Mouse (Mus musculus) embryonic stem cell, embryonic (primary cell): ENCODE data around the gene Rimbp2.

Source experiments
- CTCF ChIA-PET, 4 experiments: fragments of 300-600 bp in 2 of 4; fragments of 350-600 bp in 2 of 4; sonication (Branson Sonifier 250); formaldehyde crosslinking; loops; one replicate each; lab custom pipeline; 2022; ENCODE audit warnings: inconsistent platforms in 2 of 4; lab: Charles Lee
- POLR2A ChIA-PET, 4 experiments: fragments of 300-600 bp in 2 of 4; fragments of 350-600 bp in 2 of 4; sonication (Branson Sonifier 250); formaldehyde crosslinking; loops; one replicate each; lab custom pipeline; 2022; ENCODE audit warnings: antibody characterized with exemption in 4 of 4, inconsistent platforms in 1 of 4; lab: Charles Lee

Gene Rimbp2

DNA sequence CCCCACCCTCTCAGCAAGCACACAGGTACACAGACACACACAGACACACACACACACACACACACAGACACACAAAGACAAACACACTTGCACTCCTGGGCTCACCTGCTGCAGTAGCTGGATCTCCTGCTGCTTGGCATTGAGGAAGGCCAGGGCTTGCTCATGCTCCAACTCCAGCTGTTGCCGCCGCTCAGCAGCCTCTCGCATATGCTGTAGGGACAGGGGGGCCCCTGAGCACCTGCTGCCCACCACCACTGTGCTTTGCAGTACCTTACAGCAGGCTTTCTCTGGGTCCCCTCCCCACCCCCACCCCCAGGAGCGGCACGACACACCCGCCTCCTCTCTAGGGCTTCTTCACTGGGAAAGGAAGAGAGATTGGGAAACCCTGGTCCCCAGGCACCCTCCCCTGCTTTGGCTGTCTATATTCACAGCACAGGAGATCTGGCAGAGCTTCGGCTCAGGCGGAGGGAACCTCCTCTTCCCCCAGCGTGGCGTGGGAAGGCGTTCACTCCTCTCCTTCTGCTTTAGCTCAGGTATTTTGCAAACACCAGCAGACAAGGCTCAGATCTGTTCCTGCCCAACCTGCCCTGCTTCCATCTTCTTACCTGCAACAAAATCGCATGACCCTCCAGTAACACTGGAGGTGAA, 133.5 kb downstream of the Rimbp2 start:
- CTCF ChIA-PET, result interaction anchor here in 3 of 4 experiments (0.8 to 1.5 kb wide), 3 partner anchors 11 to 134 kb away, joined by 3 to 4 read pairs (median 4); partner anchors contain the start of gene Rimbp2 (in 1 of the 3)
- POLR2A ChIA-PET, result interaction anchor here in 1 of 4 experiments (0.6 to 1.6 kb wide), 2 partner anchors 11 to 16 kb away, joined by 3 to 6 read pairs; no protein-coding TSS in a partner anchor

DNA sequence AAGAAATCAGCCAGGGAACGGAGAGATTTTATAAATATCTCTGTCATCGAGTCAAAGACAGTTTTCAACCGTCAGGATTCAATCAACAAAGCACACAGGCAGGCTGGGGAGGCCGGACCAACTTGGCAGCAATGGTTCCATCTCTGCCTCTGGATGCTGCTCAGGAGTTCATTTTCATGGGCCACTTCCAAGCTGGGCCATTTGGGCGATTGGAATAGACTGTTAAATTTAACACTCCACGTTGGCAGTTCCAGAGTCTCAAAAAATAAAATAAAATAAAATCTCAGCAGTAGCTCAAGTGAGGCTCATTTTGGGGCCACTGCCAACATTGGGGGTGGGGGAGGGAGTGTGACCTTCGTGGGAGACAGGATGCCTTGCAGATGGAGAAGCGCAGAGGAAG, 137.7 kb downstream of the Rimbp2 start:
- CTCF ChIA-PET, result no interaction called here
- POLR2A ChIA-PET, result no interaction called here

DNA sequence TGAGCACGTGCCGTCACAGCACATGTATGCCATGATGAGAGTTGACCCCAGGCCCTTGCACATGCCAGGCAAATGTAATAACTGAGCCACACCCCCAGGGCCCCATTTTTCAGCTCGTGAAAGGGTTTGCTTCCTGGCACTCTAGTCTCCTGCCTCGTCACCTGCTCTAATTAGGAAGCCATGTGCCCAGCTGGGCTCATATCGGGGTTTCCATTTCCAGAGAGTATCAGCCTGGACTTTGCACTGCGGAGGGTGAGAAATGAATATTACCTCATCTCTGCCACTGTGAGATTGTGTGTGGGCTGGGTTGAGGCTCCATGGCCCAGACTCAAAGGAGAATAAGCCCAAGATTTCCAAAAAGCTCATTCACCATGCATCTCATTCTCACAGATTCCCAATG, 138.2 kb downstream of the Rimbp2 start:
- CTCF ChIA-PET, result interaction anchor here in 2 of 4 experiments (0.6 to 0.7 kb wide), 2 partner anchors 16 to 17 kb away, joined by 3 to 5 read pairs; no protein-coding TSS in a partner anchor
- POLR2A ChIA-PET, result no interaction called here

- POLR2A ChIA-PET, result interaction anchor here in 2 of 4 experiments (0.6 to 1.0 kb wide), 3 partner anchors 11 to 158 kb away, joined by 3 to 5 read pairs (median 4); no protein-coding TSS in a partner anchor
- CTCF ChIA-PET, result interaction anchor here (0.5 to 2.8 kb wide), 59 partner anchors 8 to 1041 kb away, joined by 3 to 19 read pairs (median 4); partner anchors contain the start of gene Rimbp2 (in 3 of the 4)
Observed at GRCm38 (mm10) chr5:128813121-128813520, 140.2 kb downstream of the Rimbp2 start.

DNA sequence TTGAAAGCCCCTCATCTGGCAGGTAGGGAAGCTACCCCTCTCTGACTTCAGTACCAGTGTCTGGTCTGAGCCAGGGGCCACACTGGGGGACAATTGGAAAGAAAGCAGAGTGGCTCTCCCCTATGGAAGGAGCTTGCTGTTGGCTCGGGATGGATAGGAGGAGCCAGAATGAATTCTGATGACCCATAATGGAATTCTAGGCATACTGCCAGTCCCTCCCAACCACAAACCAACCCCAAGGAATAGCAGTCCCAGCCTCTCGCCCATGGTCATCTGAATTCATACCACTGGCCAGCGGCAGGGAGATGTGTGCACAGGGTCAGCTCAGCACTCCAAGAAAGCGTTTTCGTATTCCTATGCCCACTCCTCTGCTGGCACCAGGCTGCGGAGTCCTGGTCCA, 141.9 kb downstream of the Rimbp2 start:
- POLR2A ChIA-PET, result no interaction called here
- CTCF ChIA-PET, result interaction anchor here in 3 of 4 experiments (0.6 to 2.8 kb wide), 10 partner anchors 9 to 1824 kb away, joined by 3 to 7 read pairs (median 4); no protein-coding TSS in a partner anchor

DNA sequence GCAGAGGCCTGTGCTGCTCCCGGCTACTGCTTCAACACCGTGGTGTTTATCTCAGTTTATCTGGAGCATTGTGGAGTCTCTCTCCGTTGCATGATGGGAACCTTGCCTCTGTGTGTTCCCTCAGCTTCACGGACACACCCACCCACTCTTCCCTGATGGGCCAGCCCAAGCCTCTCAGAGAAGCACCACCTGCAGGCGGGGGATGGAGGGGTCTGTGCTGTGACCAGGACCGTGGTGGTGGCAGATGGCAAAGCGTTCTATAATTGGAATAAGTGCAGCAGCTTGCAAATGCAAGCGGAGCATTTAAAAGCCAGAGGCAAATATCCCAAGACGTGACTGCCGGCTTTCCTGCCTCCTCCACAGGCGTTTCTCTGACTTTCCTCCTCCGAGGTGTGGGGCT, 143.3 kb downstream of the Rimbp2 start:
- POLR2A ChIA-PET, result interaction anchor here in 1 of 4 experiments (0.6 kb wide), 1 partner anchor 69 kb away, joined by 9 read pairs; no protein-coding TSS in a partner anchor

DNA sequence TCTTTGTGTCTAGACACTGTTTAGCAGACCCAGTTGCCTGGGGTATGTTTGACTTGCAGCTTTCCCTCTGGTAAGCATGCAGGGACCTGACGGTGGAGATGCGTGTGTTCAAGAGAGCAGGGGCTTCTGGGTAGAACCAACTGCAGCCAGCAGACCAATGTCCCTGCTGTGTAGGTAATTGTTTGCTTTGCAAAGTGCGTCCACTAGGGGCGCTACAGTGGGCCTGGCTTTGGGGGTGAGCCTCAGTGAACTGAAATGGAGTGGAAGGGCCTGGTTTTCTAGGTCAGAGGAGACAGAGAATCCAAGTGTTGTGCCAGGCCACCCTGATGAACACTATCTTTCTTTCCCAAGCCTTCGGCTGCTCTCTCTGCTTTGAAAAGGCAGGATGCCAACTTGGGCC, 143.9 kb downstream of the Rimbp2 start:
- ChIA-PET CTCF (interaction anchor here (0.6 to 2.2 kb wide), 20 partner anchors 12 to 1144 kb away, joined by 3 to 15 read pairs (median 4); partner anchors contain the start of genes Fzd10 (in 1 of the 4) and Rimbp2 (in 1 of the 4)), POLR2A (no interaction called here)

More for the DNA sequence above, 143.3 kb downstream of the Rimbp2 start:
- CTCF ChIA-PET, result interaction anchor here in 3 of 4 experiments (0.6 to 2.3 kb wide), 8 partner anchors 32 to 674 kb away, joined by 3 to 15 read pairs (median 4); partner anchors contain the start of gene Rimbp2 (in 1 of the 3)

- ChIA-PET CTCF (interaction anchor here (0.5 to 2.2 kb wide), 86 partner anchors 9 to 1143 kb away, joined by 3 to 15 read pairs (median 3); partner anchors contain the start of genes Rimbp2 (in 4 of the 4) and Fzd10 (in 1 of the 4)), POLR2A (interaction anchor here in 2 of 4 experiments (0.5 to 0.7 kb wide), 2 partner anchors 11 to 79 kb away, joined by 3 to 9 read pairs; no protein-coding TSS in a partner anchor)
Observed at GRCm38 (mm10) chr5:128808547-128809182, 144.6 kb downstream of the Rimbp2 start.

- POLR2A ChIA-PET, result interaction anchor here in 1 of 4 experiments (0.6 kb wide), 1 partner anchor 167 kb away, joined by 4 read pairs; no protein-coding TSS in a partner anchor
Observed at GRCm38 (mm10) chr5:128807408-128807807, 145.9 kb downstream of the Rimbp2 start.

GRCm38 (mm10) chr5:128806296-128806998, 146.8 kb downstream of the Rimbp2 start:
- ChIA-PET POLR2A (no interaction called here), CTCF (interaction anchor here in 2 of 4 experiments (1.1 to 1.4 kb wide), 4 partner anchors 30 to 315 kb away, joined by 3 to 7 read pairs (median 4); partner anchors contain the start of gene Rimbp2 (in 1 of the 2))

More at GRCm38 (mm10) chr5:128807408-128807807, 145.9 kb downstream of the Rimbp2 start:
- CTCF ChIA-PET, result interaction anchor here (0.5 to 2.1 kb wide), 9 partner anchors 26 to 587 kb away, joined by 3 to 7 read pairs (median 3); partner anchors contain the start of gene Rimbp2 (in 1 of the 4)

DNA sequence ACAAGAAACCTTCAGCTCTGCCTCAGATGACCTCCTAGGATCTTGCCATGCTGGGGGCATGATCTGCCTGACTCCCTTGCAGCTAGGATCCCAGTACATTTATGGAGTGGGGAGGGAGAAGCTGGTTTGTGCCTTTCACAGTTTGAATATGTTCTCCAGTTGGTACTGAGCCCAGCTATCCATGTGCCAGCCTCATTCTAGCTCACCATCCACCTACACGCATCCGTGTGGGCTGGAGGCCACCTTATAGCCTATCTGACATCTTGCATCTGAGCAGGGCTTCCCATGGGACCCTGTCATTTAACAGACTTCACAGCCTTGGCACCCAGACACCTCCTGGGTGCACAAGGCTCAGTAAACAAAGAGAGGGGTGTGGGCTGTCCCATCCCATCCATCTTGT, 148.2 kb downstream of the Rimbp2 start:
- POLR2A ChIA-PET, result no interaction called here

GRCm38 (mm10) chr5:128800592-128800991, 152.7 kb downstream of the Rimbp2 start:
- ChIA-PET POLR2A (no interaction called here), CTCF (no interaction called here)

More for the DNA sequence above, 148.2 kb downstream of the Rimbp2 start:
- CTCF ChIA-PET, result interaction anchor here (0.6 to 1.5 kb wide), 7 partner anchors 8 to 176 kb away, joined by 3 to 6 read pairs (median 4); no protein-coding TSS in a partner anchor

- ChIA-PET CTCF (interaction anchor here in 1 of 4 experiments (0.6 kb wide), 2 partner anchors 26 to 87 kb away, joined by 3 read pairs; no protein-coding TSS in a partner anchor), POLR2A (no interaction called here)
Observed at GRCm38 (mm10) chr5:128781621-128782020, 171.7 kb downstream of the Rimbp2 start.

GRCm38 (mm10) chr5:128776386-128776785, 176.9 kb downstream of the Rimbp2 start:
- ChIA-PET CTCF (interaction anchor here (0.5 to 1.8 kb wide), 18 partner anchors 14 to 304 kb away, joined by 3 to 10 read pairs (median 3); no protein-coding TSS in a partner anchor), POLR2A (interaction anchor here in 1 of 4 experiments (1.5 kb wide), 1 partner anchor 7 kb away, joined by 3 read pairs; no protein-coding TSS in a partner anchor)

DNA sequence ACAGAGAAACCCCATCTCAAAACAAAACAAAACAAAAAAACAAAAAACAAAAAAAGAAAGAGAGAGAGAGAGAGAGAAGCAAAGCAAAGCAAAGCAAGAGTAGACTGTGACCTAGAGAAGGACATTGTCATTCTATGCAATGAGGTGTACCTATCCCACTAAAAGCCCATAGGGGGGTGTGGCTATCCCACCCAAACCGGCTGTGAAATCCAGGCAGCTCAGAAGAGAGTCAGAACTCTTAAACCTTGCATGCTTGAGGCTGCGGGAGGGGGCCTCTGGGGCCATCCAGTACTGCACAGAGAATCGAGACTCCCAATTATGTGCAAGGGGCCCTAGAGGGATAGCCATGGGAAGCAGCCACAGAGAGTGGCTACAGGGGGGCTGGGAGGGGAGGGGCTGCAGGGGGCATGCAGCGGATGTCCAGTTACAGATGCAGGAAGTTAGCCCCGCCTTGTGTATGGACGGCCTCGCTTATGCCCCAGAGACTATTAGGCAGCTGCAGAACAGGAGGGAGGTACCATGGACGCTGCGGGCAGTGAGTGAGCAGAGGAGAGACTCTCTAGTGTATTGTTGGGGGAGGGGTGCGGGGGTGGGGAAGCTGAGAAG, 184.2 kb downstream of the Rimbp2 start:
- CTCF ChIA-PET, result interaction anchor here (0.5 to 2.2 kb wide), 12 partner anchors 14 to 982 kb away, joined by 3 to 7 read pairs (median 4); no protein-coding TSS in a partner anchor
- POLR2A ChIA-PET, result interaction anchor here in 2 of 4 experiments (0.7 to 1.5 kb wide), 3 partner anchors 8 to 277 kb away, joined by 3 to 6 read pairs (median 4); no protein-coding TSS in a partner anchor

DNA sequence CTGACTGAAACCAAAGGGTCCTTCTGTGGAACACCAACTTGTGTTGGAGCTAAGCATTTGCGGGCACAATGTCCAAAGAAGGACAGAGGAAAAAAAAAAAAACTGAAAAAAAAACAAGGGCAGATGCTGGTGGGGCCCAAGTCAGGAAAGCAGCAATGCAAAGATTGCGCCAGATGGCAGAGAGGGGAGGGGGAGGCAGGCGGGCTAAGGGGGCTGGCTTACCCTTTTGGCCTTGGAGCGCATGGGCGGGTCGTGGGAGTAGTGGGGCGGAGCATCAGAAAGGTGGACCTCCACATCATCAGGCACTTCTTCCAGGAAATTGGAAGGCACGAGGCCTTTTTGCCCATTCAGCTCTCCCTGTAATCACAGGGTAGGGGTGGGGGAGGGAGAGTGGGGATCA, 192.2 kb downstream of the Rimbp2 start:
- CTCF ChIA-PET, result interaction anchor here (0.6 to 1.5 kb wide), 8 partner anchors 15 to 270 kb away, joined by 3 to 10 read pairs (median 4); no protein-coding TSS in a partner anchor
- POLR2A ChIA-PET, result interaction anchor here in 1 of 4 experiments (0.6 kb wide), 1 partner anchor 1495 kb away, joined by 3 read pairs; no protein-coding TSS in a partner anchor

DNA sequence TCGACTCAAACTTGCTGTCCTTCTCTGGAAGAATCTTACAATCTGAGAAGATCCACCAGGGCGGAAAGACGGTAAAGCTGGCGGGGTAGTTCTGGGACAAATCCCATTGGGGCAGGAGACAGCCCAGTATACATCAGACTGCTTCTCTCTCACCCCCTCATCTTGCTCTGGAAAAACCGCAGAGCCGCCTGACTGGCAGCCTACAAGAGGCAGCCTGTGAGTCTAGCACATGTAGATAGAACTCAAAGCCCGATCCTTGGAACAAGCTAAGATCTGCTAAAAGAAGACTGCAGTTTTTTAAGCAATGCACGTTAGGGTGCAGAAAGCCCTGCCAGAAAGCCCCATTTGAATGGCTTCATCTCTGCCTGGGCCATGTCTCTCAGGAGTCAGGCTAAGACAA, 207.0 kb downstream of the Rimbp2 start:
- CTCF ChIA-PET, result interaction anchor here in 3 of 4 experiments (0.6 to 1.4 kb wide), 8 partner anchors 10 to 480 kb away, joined by 3 to 7 read pairs (median 4); no protein-coding TSS in a partner anchor

More for the DNA sequence above, 207.0 kb downstream of the Rimbp2 start:
- POLR2A ChIA-PET, result interaction anchor here in 2 of 4 experiments (1.0 to 1.2 kb wide), 3 partner anchors 11 to 142 kb away, joined by 3 to 4 read pairs (median 3); no protein-coding TSS in a partner anchor
